Mouse (Mus musculus): ENCODE measurements around the gene Pak1. TPM values are rescaled to one million over a fixed set of nuclear protein-coding genes. Genes with fewer than 3 reads are reported as not detected.

The Pak1 gene
- polyA plus RNA-seq, 1 experiment from 2014 or later, result 121 TPM

DNA sequence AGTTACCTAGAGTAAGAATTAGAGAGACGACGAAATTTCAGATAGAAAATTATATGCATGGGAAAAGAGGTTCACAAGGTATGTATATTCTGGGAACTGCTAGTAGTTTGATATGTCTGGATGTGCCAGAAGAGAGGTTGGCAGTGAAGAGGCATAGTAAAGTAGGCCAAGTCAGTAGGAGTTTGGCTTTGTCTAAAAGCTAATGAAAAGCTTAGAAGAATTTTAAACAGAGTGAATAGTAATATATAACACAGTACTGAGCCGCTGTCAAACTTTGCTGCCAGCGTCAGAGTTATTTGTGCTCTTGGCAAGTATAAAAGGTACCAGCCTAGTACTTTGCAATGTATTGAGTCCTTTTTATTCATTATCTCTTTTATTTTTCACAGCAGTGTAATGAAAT lies 84.1 kb downstream of the Pak1 start:
- 94% methylated on average over 4 of the region's 4 CpGs for WGBS
- no peak overlapping the region for H3K4me2 ChIP-seq (replicated peaks)
- no peaks in the 10 kb centered on the region for H3K27me3 ChIP-seq
- H3K4me1 ChIP-seq, result no peaks in the 10 kb centered on the region
- H3K9me3 ChIP-seq, result no peaks in the 10 kb centered on the region
- H3K9ac ChIP-seq (replicated peaks), result no peak overlapping the region
- ATAC-seq (ENCODE audit: low FRiP score, low read depth), result no peak
- H3K36me3 ChIP-seq, result peaks cover 16% of the 10 kb centered on the region; the same call in 1 of the 2 replicates
- no peak overlapping the region for H3K27ac ChIP-seq (replicated peaks)
- no peak overlapping the region for H3K4me3 ChIP-seq

DNA sequence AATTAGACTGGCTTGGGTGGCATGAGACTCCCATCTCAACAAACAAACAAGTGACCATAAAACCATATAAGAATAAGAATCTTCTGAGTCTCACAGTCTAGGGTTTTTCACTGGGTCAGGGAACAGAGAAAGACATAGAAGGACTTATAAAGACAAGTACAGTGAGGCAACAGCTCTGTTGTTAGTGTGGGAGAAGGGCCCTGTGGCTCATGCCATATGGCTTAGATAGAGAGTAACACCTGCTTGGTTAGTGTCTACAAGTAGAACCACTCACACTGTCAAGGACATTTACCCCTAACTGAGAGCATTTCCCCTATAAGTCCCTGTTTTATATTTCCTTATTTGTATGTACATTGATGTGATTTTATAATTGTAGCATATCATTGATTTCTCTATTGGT lies 85.0 kb downstream of the Pak1 start:
- H3K4me1 ChIP-seq, result no peaks in the 10 kb centered on the region
- ATAC-seq (ENCODE audit: low FRiP score, low read depth), result no peak
- peaks cover 11% of the 10 kb centered on the region; the same call in 1 of the 2 replicates for H3K36me3 ChIP-seq
- no peaks in the 10 kb centered on the region for H3K9me3 ChIP-seq
- no peak overlapping the region for H3K27ac ChIP-seq (replicated peaks)
- H3K4me3 ChIP-seq, result no peak overlapping the region
- H3K4me2 ChIP-seq (replicated peaks), result no peak overlapping the region
- H3K27me3 ChIP-seq, result no peaks in the 10 kb centered on the region
- H3K9ac ChIP-seq (replicated peaks), result no peak overlapping the region

DNA sequence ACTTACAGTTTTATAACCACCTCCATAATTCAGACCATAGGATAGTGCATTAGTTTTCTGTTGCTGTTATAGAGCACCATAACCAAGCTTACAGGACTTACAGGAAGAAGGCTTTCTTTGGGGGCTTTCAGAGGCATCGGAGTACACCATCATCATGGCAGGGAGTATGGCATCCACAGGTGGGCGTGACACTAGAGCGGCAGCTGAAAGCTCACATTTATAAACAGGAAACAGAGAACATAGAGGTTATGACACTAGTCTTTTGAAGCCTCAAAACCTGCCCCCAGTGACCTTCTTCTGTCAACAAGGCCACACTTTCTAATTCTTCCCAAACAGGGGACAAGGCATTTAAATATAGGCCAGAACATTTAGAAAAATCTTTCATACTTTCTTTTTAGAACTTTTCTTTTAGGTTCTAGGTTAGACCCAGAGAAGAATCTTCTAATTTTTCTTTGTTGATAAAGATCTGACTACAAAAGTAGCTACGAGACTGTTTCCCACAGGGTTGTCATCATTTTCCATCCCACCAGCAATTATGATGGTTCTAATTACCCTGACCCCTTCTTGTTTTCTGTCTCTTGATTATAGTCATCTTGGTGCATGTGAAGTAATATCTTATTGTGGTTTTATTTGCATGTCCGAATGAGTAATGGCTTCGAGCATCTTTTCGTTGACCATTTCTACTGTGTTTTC lies 89.7 kb downstream of the Pak1 start:
- no peaks in the 10 kb centered on the region for H3K36me3 ChIP-seq
- H3K4me1 ChIP-seq, result no peaks in the 10 kb centered on the region
- no peak overlapping the region for H3K4me3 ChIP-seq
- 93% methylated on average over 7 of the region's 7 CpGs for WGBS
- H3K9me3 ChIP-seq, result no peaks in the 10 kb centered on the region
- H3K27me3 ChIP-seq, result no peaks in the 10 kb centered on the region
- no peak overlapping the region for H3K9ac ChIP-seq (replicated peaks)
- H3K4me2 ChIP-seq (replicated peaks), result no peak overlapping the region
- H3K27ac ChIP-seq (replicated peaks), result no peak overlapping the region
- no peak for ATAC-seq (ENCODE audit: low FRiP score, low read depth)

DNA sequence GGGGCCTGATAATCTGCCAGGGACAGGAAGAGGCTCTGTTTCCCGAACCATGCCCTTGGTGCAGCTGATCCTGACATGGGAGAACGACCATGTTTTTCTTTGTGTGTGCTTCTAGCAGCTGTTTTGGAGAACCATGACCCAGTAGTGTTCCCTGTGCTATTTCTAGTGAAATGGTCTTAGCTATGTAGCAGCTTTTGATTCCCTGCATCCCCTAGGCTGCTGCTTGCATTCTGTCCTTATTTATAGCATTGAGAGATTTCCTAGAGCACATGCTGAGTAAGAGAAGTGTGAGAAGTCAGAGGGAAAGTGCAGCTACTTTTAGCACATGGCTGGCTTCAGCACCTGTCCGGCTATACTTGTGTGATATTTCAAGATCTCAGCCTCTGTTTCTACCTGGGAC lies 123.3 kb downstream of the Pak1 start:
- Histone ChIP-seq H3K4me3 (no peak overlapping the region), H3K4me2 (replicated peaks) (no peak overlapping the region), H3K27me3 (no peaks in the 10 kb centered on the region), H3K4me1 (no peaks in the 10 kb centered on the region), H3K9me3 (no peaks in the 10 kb centered on the region), H3K27ac (replicated peaks) (no peak overlapping the region), H3K36me3 (peaks cover 56% of the 10 kb centered on the region), H3K9ac (replicated peaks) (no peak overlapping the region)
- ATAC-seq (ENCODE audit: low FRiP score, low read depth), result no peak
- 87% methylated on average over 3 of the region's 3 CpGs for whole genome bisulfite sequencing

DNA sequence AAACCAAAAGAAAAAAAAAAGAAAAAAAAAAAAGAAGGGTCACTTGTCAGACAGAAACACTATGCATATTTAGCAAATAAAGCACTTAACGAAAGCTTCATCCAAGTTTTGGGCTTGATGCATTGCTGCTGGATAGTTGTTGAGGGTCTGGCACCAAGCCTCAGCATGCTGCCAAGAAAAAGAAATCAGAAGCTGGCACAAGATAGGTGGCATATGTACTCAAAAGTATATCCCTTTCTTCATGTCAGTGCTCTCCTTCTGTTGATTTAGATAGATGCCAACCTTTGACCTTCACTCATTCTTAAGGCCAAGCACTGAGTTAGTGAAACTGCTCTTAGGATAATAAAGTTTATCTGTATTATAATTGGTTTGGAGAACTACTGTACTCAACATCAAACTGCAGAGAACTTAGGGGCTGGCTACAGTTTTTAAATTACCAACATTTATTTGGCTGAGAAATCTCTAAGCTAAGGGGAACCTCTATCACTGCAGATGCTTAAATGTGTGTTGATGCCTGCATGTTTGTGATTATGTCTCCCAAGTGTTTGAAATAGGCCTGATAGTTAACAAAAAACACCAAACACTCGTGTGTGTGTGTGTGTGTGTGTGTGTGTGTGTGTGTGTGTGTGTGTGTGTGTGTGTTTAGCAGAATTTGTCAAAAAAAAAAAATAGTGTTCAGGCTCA lies 126.6 kb downstream of the Pak1 start:
- H3K27me3 ChIP-seq, result no peaks in the 10 kb centered on the region
- WGBS, result 92% methylated on average over 2 of the region's 2 CpGs
- no peak overlapping the region for H3K4me2 ChIP-seq (replicated peaks)
- no peaks in the 10 kb centered on the region for H3K9me3 ChIP-seq
- no peaks in the 10 kb centered on the region for H3K4me1 ChIP-seq
- H3K4me3 ChIP-seq, result no peak overlapping the region
- H3K27ac ChIP-seq (replicated peaks), result no peak overlapping the region
- peaks cover 27% of the 10 kb centered on the region; the same call in 1 of the 2 replicates for H3K36me3 ChIP-seq
- no peak for ATAC-seq (ENCODE audit: low FRiP score, low read depth)
- H3K9ac ChIP-seq (replicated peaks), result no peak overlapping the region

DNA sequence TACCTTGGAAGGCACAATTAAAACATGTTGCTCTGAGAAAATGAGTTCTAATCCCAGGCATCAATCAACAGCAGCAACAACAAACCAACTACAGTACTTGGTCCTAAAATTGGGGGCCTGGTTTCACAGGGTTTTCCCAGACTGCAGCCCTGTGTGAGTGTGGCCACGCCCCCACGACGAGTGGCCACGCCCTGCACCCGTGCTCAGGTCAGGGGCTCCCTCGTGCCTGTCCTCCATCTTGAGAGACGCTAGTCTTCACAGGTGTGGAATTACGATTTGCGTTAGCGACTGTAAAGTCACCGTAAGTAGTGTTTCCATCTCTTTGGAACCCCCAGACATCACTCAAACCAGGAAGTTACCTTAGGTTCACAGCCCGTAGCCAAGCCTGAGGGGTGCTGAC lies 131.4 kb downstream of the Pak1 start, which contains the start of gene Gdpd4:
Gene Gdpd4, plus strand, starts transcription at position 214 of the 400 bp plus-strand sequence.
- 81% methylated on average over 12 of the region's 12 CpGs for WGBS
- Histone ChIP-seq H3K4me1 (no peaks in the 10 kb centered on the region), H3K4me3 (no peak within 1 kb of the TSS)

DNA sequence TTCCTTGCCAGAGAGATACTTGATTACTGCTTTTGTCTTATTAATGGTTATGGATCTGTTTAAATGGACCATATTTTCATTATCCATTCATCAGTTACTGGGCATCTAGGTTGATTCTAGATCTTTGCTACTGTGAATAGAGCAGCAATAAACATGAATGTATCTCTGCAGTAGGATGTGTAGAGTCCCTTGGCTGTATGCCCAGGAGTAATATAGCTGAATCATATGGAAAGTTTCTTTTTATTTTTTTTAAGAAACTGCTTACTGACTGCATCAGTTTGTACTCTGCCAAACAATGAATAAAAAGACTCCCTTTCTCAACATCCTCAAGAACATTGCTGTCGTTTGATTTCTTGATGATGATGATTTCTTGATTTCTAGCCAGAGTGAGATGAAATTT lies 137.5 kb downstream of the Pak1 start:
- Histone ChIP-seq H3K27ac (replicated peaks) (no peak overlapping the region), H3K36me3 (no peaks in the 10 kb centered on the region), H3K4me3 (no peak overlapping the region), H3K9me3 (no peaks in the 10 kb centered on the region), H3K4me2 (replicated peaks) (no peak overlapping the region), H3K9ac (replicated peaks) (no peak overlapping the region), H3K4me1 (no peaks in the 10 kb centered on the region), H3K27me3 (no peaks in the 10 kb centered on the region)
- ATAC-seq (ENCODE audit: low FRiP score, low read depth), result no peak
- 87% methylated on average over 1 of the region's 1 CpGs for WGBS

More for the DNA sequence above, 131.4 kb downstream of the Pak1 start, which contains the start of gene Gdpd4:
- no peak for ATAC-seq (ENCODE audit: low FRiP score, low read depth)
- no peak within 1 kb of the TSS for H3K4me2 ChIP-seq (replicated peaks)
- no peaks in the 10 kb centered on the region for H3K36me3 ChIP-seq
- no peak within 1 kb of the TSS for H3K9ac ChIP-seq (replicated peaks)
- H3K27me3 ChIP-seq, result no peaks in the 10 kb centered on the region
- no peak within 1 kb of the TSS for H3K27ac ChIP-seq (replicated peaks)
- no peaks in the 10 kb centered on the region for H3K9me3 ChIP-seq

DNA sequence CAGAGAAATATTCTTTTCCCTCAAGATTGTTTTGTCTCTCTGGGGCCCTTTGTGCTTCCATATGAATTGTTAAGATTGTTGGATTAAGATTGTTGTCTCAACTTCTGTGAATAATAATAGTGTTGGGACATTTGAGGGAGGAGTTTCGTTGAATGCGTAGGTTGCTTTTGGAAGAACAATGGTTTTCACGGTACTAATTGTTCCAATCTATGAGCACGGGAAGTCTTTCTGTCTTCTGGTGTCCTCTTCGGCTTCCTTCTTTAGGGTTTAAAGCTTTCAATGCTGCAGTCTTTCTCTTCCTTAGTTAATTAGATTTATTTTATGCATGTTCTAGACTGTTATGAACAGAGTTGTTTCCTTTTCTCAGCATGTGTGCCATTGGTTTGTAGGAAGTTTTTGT lies 138.6 kb downstream of the Pak1 start:
- H3K9ac ChIP-seq (replicated peaks), result no peak overlapping the region
- H3K4me2 ChIP-seq (replicated peaks), result no peak overlapping the region
- H3K9me3 ChIP-seq, result no peaks in the 10 kb centered on the region
- H3K4me3 ChIP-seq, result no peak overlapping the region
- no peaks in the 10 kb centered on the region for H3K27me3 ChIP-seq
- H3K27ac ChIP-seq (replicated peaks), result no peak overlapping the region
- no peaks in the 10 kb centered on the region for H3K4me1 ChIP-seq
- no peaks in the 10 kb centered on the region for H3K36me3 ChIP-seq
- 86% methylated on average over 5 of the region's 5 CpGs for WGBS
- no peak for ATAC-seq (ENCODE audit: low FRiP score, low read depth)

DNA sequence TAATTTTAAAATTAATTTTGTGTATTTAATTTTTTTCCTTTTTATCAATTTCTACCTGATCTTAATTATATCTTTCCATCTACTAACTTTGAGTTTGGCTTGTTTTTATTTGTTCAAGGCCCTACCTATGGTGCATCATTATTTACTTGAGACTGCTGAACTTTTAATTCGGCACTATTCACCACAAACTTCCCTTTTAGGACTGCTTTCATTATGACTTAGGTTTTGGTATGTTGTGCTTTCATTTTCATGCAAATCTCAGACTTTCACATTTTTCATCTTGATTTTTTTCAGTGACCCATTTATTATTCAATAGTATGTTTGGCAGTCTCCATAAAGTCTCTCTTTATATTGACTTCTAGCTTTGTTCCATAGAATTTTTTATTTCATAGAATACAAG lies 156.1 kb downstream of the Pak1 start:
- Histone ChIP-seq H3K4me3 (no peak overlapping the region), H3K9ac (replicated peaks) (no peak overlapping the region), H3K36me3 (no peaks in the 10 kb centered on the region), H3K4me1 (no peaks in the 10 kb centered on the region), H3K4me2 (replicated peaks) (no peak overlapping the region), H3K9me3 (no peaks in the 10 kb centered on the region), H3K27ac (replicated peaks) (no peak overlapping the region), H3K27me3 (no peaks in the 10 kb centered on the region)
- WGBS, result 87% methylated on average over 1 of the region's 1 CpGs
- no peak for ATAC-seq (ENCODE audit: low FRiP score, low read depth)

Other genes with a start within 250 kb of the Pak1 start
- 33.4 and 35.3 TPM in 2 replicates for gene Aamdc, start 209.0 kb upstream of the Pak1 start, polyA plus RNA-seq (2016; fragmentation: Nextera tagmentation; extraction: Ambion mirVana)
- gene Rsf1, start 208.7 kb upstream of the Pak1 start, polyA plus RNA-seq (2016; fragmentation: Nextera tagmentation; extraction: Ambion mirVana), result 31.6 and 33.2 TPM in 2 replicates
- gene Clns1a, start 91.9 kb upstream of the Pak1 start, polyA plus RNA-seq (2016; fragmentation: Nextera tagmentation; extraction: Ambion mirVana), result 195 and 202 TPM in 2 replicates
- 5.7 and 6.9 TPM in 2 replicates for gene Aqp11, start 50.3 kb upstream of the Pak1 start, polyA plus RNA-seq (2016; fragmentation: Nextera tagmentation; extraction: Ambion mirVana)
- gene Gdpd4, start 131.4 kb downstream of the Pak1 start, polyA plus RNA-seq (2016; fragmentation: Nextera tagmentation; extraction: Ambion mirVana), result not detected in 2 replicates